Mouse (Mus musculus) left cerebral cortex, adult 9 months (tissue): ENCODE measurements around the gene Agtpbp1.

Experiments used
- DNase-seq, 2 experiments: peaks; one replicate each; pipeline ENCODE4 v3.0.0; 2022; ENCODE audit warnings: low spot score in 2 of 2

Gene Agtpbp1

DNA sequence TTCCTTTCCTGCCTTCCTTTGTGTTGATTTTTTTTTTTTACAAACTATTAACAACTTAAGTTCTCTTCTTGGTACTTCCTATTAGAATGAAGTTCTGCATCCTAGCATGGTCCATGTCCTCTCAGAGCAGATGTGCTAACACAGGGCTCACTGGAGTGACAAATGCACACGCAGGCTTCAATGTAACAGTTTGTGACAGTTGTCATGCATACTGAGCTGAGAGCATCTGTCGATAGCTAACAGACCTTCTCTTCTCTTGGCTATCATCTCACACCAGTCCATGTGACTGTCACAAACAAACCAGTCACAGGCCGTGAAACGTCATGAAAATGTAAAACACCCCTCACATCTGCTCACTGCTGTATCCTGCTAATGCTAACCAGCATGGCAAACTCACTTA is 50.7 kb downstream of the Agtpbp1 start:
- DNase-seq: no peak

DNA sequence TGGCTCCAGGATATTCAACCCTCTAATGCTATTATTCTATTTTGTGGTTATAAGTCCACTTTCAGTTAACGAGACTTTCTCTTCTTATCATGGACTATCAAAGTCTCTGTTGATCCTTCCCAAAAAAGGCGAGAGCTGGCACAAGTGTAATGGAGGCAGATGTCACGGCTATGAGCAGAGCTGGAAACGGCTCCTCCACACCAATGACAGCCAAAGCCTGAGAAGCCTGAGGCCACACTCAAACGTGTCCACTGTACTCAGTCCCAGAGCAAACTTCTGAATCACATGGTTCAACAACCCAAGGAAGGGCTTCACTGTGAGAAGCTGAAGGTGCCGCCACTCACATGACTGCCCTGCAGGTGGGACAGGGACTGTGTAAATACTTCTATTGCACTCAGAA is 51.7 kb downstream of the Agtpbp1 start:
- no peak for DNase-seq

DNA sequence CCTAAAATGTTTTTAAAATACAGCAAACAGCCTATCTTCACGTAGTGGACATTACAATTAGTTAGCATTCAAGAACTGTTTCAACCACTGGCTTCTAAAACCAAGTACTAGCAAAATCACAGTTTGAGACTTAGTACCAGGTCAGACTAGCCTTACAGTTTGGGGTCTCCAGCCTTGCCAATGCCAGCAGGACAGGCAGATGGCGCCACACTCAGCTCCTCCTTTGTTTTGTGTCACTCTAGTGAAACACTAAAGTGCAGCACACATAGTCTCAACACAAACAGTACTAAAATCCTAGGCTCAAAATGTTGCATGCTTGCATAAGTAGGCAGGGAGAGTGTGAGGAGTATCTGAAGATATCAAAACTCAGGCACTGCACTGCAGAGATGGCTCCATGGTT is 53.8 kb downstream of the Agtpbp1 start:
- DNase-seq: no peak

DNA sequence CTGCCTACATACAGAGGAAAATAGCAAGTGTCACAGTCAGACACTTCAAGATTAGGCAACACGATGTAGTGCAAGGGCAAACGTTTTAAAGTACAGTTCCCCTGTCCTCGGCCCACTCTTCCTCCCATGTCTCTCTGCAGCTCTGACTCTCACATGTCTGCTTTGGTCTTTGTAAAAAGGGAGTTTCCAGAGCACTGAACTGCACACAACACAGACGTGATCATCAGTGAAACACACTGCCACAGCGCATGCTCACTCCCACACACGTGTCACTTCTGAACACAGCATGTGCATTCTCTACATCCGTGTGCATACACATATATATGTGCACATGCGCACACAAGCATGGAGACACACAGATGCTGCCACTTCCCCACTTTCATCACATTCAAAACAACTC is 54.5 kb downstream of the Agtpbp1 start:
- DNase-seq: no peak

DNA sequence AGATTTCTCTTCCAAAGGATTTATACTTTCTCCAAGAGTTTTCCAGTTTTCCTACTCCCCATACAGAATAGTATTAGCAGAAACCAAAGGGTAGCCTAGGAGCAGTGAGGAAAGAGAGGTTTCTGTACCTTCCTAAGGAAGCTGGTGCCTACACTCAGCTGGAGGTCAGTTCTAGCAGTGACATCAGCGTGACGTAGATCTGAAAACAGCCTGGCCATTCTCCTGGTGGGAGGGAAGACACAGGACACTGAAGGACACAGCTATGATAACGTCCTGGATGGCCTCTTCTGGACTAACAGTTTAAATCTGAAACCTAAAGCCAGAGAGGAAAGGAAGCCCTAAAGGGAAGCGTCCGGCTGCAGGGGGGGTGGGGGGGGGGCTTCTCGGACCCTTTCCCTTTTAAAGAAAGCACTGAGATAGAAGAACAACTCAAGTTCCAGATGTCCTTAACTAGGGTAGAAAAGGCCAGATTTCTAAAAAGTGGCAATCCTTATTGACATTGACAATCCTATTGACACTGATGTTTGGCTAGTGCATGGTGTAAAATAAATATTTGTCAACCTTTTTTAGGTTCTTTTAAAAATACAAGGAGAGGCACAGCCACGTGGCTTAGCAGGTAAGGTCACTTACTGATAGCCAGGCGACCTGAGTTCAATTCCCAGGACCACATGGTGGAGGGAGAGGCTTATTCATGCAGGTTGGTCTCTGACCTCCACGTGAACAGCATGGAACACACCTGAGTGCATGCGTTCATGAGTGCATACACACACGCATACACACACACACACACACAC is 63.6 kb downstream of the Agtpbp1 start:
- no peak for DNase-seq

DNA sequence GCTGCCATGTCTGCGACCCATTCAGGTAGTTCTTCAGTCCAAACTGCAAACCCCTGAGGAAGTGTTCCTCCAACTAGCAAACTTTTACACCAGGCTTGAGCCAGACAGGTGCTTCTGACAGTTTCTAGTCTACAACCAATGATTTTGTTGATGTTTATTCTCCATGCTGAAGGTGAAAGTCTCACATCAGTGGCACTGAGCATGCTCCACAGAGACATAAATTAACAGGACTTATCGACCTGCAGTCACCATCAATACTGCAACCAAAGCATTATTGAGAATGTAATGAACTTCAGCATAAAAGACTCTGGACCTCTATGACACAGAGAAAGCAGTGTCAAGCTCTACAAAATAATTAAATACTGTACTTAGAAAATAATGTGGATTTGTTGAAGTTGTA is 64.2 kb downstream of the Agtpbp1 start:
- DNase-seq: no peak

DNA sequence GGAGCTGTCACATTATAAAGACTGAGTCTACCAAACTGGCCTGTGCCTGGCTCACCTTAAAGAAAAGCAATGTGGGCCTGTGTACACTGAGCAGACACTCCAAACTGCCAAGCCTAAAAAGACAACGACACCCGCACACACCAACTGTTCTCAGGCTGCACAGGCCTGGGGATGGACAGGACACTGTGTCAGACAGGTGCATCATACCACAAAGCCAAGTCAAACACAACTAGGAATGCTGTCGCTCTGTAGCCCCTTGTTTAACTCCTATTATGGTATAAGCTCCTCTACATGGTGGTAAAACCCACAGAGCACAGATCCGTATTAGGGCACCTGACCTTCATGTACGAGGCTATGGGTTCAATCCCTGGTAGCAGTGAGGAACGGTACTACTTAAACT is 65.5 kb downstream of the Agtpbp1 start:
- no peak for DNase-seq

DNA sequence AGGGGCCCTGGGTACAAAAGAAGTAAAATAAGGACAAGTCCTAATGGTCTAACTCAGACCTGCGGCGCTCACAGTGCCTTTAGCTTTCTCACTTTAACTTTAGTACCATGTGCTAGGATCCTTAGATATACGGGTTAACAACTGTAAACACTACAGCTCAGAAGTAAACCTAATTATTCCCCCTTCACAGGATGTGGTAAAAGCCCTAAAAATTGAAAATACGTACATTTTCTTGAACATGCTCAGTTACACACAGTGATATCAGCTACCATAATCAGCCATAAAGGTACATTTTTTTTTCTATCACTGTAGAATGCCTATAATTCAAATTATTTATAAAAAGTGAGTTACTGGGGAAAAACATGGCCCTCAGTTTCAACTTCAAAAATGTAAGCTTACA is 67.0 kb downstream of the Agtpbp1 start:
- no peak for DNase-seq

DNA sequence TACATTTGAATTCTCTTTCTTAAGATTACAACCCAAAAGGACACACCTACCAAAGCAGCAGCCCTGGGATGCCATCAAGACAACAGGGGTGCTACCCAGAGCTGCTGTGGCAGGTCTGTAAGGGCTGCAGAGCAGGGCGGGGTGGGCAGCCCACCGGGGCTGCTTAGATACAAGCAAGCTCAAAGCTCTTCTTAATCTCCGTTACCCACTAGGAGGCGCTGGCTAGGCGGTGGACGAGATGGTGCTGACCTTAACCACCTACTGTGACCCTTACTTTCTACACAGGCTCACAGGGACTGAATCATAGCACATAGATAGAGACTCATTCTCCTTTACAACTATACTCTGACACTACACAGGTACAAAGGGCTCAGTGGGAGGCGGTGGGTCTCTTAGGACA is 70.0 kb downstream of the Agtpbp1 start:
- DNase-seq: peak in 1 of 2 experiments; percentile 23

DNA sequence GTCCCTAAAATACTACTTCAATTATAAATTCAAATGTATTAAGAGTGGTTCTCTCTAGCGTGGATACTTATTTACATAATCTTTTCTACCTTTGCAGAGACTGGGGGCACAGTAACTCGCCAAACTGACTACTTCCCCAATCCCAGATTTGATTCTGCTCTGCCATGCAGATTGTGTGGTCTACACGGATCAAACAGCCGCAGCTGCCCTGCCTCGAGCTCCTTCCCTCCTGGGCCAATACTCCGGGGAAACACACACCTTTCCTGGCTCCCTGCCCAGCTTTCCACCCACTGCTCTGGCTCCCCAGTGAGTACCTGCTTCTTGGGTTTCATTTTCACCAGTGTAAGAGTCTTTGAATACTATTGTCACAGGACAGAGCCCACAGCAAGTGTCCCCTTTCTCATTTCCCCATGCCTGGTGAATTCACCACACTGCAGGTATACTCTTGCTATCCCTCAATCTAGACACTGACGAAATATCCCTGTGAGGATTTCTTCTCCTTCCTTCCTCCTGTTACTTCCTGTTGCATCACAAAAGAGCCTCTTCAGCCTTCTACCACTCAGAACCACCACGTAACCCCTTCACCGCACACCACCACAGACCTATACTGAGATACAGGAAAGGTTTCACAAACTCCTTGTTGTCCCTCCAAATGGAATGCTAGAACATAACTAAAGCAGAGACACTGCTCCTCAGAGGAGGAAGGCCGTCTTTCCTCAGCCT is 75.2 kb downstream of the Agtpbp1 start:
- peak in 1 of 2 experiments; percentile 19 for DNase-seq

DNA sequence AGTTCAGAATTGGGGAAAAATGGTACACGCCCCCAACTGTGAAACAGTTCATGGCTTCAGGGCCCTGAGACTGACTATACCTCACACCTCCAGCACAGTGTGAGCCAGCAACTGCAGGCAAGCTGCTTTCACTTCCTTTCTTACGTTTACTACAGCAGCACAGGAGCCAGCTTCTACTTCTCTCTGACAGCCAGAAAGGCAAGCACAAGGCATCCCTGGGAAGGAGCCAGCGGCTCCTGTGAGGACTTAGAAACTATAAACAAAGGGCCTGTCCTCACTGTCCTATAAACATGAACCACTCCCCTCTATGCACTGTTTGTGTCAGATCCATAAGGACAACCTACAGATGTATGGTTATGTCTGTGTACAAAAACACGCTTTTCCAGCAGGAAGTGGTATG is 76.4 kb downstream of the Agtpbp1 start:
- DNase-seq: no peak

DNA sequence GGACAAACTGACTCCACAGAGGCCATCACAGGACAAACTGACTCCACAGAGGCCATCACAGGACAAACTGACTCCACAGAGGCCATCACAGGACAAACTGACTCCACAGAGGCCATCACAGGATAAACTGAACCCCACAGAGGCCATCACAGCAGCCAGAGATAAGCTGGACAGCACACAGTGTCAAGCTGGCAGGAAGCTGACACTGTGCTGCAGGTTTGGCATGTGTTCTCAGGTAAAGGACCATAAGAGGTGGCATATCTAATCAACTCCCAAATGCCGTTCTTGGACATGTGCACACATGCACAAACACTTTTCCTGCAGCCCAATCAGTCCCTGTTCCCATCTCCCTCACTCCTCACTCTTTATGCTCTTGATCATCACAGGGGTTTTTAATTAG is 78.6 kb downstream of the Agtpbp1 start:
- no peak for DNase-seq

DNA sequence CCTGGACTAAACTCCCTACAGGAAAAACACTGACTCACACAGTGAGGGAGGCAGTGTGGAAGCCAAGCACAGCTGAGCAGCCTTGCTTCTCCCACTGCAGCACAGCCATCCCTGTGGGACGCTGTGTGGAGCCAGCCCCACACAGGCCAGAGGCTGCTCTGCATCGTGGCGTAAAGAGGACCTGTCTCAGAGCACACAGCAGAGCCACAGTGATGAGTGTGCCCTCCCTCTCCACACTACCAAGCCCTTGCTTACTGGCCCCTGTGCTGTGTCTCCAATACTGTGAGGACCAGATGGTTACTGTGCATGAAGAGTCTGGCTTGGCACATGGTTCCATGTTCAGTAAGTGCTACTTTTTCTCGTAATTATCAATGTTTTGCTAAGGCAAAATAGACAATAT is 79.2 kb downstream of the Agtpbp1 start:
- DNase-seq: no peak

DNA sequence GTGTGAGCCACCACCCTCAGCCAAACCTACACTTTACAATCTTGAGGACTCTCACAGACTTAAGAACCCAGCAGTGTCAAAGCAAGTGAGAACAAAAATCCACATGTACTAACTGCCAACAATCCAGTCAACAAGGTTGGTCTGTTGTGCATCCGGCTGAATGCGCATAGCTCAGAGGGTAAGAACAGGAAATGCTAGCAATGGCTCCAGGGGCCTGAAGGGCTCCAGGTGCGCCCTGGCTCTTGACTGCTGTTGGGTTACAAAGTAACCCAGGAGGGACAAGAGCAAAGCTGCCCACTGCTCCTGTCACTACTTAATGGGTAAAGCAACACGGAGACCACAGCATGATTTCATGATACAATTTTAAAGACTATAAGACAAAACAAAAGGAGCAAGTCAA is 81.4 kb downstream of the Agtpbp1 start:
- DNase-seq: no peak

DNA sequence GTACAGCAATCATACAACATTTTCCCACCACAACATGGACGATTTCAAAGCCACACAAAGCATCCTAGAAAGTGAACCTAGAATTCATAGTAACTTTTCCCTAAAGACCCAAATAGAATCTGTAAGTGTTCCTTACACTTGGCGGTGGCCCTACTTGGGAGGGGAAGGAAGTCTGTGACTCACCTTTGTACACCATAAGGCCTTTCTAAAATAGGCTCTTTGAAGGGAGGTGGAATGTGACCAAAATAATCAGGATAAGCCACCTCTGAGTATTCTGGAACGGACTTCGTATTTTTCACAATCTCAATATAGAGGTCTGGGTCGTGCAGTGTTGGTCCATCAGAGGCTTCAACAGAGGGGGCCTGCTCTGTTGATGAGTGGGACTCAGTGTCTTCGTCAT is 85.2 kb downstream of the Agtpbp1 start:
- no peak for DNase-seq

DNA sequence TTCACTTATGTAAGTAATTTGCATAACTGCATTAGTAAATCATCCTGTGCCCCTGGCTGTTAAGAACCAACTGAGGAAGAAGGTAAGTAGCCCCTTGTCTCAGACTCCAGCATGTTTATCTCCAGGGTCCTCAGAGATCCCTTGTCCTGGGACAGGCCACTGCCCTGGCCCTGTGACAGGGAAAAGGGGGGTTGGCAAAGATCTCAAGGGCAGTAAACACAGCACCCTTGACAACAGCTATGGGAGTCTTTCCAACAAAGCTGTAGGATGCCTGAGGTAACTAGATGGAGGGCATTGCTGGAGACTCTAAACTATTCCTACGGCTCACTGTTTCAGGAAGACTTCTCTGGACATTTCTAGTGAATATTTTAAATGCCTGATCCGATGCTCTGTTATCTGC is 85.7 kb downstream of the Agtpbp1 start:
- no peak for DNase-seq

DNA sequence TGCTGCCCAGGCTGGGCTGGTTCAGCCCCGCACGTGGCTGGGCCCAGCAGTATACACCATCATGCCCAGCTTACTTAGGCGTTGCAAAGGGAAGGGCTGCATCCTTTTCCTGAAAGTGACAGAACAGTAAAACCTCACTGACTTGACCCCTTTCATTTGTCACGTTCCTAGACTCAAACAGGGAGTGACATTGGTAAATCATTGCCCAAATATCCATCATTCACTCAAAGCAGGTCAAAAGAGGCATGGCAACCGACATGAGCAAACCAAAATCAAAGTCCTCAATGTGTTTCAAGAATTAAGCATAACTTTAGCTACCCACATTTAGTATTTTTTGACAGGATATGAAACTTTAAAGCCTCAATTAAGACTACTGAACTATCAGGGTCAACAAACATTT is 86.8 kb downstream of the Agtpbp1 start:
- DNase-seq: no peak

DNA sequence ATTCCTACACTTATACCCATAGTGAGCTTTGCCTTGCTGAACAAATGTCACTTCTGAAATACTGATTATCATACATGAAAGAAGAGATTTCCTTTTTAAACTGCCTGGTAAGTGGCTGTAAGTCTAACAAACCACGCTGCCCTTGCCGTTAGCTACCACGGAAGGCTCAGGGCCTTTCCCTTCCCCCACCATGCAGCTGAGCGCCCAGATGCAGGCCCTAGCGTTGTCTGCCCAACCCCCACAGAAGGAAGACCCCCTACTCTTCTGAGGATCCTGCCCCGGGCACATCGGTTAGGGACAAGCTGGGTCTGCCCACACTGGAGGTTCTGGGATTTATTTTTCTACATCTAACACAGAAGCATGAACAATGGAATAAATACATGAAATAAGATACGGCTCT is 89.2 kb downstream of the Agtpbp1 start:
- DNase-seq: no peak

DNA sequence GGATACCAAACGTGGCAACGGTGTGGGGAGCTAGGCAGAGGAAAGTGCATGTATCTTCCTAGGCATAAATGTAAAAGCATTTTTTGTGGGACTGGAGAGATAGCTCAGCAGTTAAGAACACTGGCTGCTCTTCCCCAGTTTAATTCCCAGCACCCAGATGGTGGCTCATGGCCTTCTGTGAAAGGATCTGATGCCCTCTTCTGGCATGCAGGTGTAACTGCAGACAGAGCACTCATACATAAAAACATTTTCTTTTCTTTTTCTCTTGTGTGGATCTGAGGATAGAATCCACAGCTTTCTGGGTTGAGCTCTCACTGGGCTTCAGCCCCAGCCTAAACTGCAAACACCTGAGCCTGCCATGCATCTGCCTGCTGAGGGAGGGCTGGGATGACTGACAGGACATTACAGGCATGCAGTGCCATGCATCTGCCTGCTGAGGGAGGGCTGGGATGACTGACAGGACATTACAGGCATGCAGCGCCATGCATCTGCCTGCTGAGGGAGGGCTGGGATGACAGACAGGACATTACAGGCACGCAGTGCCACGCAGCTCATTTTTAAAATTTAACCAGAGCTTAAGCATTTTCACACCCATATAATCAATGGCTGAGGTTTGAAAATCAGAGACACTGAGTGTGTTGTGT is 90.3 kb downstream of the Agtpbp1 start:
- no peak for DNase-seq

DNA sequence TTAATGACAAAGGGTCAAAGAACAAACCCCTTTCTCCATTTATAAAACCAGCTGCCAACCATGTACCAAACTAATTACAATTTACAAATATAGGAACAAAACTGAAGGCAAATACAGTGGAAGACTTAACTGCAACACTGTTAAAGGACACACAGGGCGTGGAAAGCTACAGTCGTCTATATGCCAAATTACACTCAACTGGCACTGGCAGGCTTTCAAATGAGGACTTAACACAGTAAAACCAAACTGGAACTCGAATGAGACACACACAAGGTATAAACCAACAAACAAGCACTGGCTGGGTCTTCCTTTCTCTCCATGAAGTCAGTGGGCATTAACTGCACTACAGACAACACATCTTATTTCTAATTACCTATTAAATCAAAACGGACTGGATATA is 94.3 kb downstream of the Agtpbp1 start:
- no peak for DNase-seq

DNA sequence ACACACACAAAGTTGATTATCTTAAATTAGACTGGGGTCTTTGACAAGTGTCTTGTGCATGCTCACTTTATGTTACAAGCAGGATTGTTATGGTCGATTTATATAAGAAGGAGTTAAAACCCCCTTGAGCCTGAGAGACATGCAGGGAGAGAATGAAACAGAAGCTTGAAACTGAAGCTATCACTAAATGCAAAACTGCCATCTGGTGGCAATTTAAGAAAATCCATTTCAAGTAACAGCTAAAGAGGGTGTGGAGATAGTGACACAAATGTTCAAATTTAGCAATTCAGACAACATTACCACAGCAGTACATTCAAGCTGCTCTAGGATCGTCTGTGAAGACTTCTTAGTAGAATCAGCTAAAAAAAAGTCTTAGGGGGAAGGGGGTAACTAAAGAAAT is 95.9 kb downstream of the Agtpbp1 start:
- DNase-seq: no peak

DNA sequence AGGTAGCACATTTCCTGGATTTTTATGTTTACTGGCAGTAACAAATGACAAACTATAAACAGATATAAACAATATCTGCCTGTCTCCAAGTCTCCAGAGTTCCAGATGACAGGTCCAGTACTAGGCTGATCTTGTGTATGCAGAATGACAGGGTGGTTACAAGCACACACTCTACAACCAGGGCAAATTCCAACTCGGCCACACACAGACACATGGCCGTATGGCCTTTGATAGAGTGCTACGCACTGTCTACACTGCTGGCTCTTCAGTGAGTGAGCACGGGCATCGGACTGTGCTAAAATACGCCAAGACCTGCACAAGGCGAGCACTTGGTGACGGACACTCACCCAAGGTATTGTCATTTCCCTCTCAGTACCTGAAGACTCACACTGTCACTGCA is 97.7 kb downstream of the Agtpbp1 start:
- DNase-seq: no peak

DNA sequence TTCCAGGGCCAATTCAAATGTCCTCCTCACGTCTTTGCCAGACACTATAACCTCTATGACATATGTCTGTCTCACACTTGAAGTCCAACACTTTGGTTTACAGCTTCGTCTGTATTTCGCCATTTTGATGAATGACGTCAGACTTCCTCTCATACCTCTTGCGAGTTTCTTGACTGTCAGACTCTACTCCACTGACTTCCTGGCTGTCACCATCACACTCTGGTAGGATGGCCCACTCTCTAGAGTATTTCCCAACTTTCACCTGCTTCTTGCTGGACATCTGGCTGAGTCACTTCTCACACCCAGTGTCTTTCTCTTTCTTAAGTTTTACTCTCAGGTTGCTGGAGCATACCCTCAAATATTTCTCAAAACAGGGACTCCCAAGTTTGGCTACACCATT is 98.8 kb downstream of the Agtpbp1 start:
- no peak for DNase-seq
